Mouse (Mus musculus) leukemia stem cell, adult 10-12 weeks (primary cell): ENCODE data around the gene Dpysl5. TPM values are rescaled to one million over a fixed set of nuclear protein-coding genes. Genes with fewer than 3 reads are reported as not detected.

Experiments
- polyA plus RNA-seq: library from polyadenylated mRNA; stranded (reverse); fragments of >175 nt; gene quantifications from 2 replicates; pipeline ENCODE4 v1.2.3, GENCODE M21; 2012; ENCODE audit warnings: low replicate concordance

Dpysl5 gene
- 0.19 and 0.23 TPM in 2 replicates for polyA plus RNA-seq

GRCm38 (mm10) chr5:30711147-30712001, at the start of gene Dpysl5:
TSS of gene Dpysl5 (plus strand) at chr5:30711564.

GRCm38 (mm10) chr5:30666391-30667195, 44.8 kb upstream of the Dpysl5 start, which contains the start of gene Cenpa:
TSS of gene Cenpa (plus strand) at chr5:30666777.

GRCm38 (mm10) chr5:30814424-30815119, 103.2 kb downstream of the Dpysl5 start, which contains the start of gene Mapre3:
TSS of gene Mapre3 (plus strand) at chr5:30814641.

Other genes starting within 250 kb of the Dpysl5 start
- not detected in 2 replicates for gene Otof, start 249.6 kb upstream of the Dpysl5 start, polyA plus RNA-seq
- not detected in 2 replicates for gene 1700001C02Rik, start 245.5 kb upstream of the Dpysl5 start, polyA plus RNA-seq
- gene Cib4, start 165.7 kb upstream of the Dpysl5 start, polyA plus RNA-seq, result not detected in 2 replicates
- 0.05 and 0.12 TPM in 2 replicates for gene Kcnk3, start 123.4 kb upstream of the Dpysl5 start, polyA plus RNA-seq
- 11.0 and 36.3 TPM in 2 replicates for gene Slc35f6, start 63.6 kb upstream of the Dpysl5 start, polyA plus RNA-seq
- gene Cenpa, start 44.8 kb upstream of the Dpysl5 start, polyA plus RNA-seq, result 397 and 536 TPM in 2 replicates
- 9.3 and 21.1 TPM in 2 replicates for gene Mapre3, start 103.1 kb downstream of the Dpysl5 start, polyA plus RNA-seq
- gene Tmem214, start 156.4 kb downstream of the Dpysl5 start, polyA plus RNA-seq, result 13.1 and 32.5 TPM in 2 replicates
- 40.6 and 66.1 TPM in 2 replicates for gene Agbl5, start 177.1 kb downstream of the Dpysl5 start, polyA plus RNA-seq
- gene Ost4, start 196.2 kb downstream of the Dpysl5 start, polyA plus RNA-seq, result 52.3 and 99.1 TPM in 2 replicates
- gene Emilin1, start 201.8 kb downstream of the Dpysl5 start, polyA plus RNA-seq, result 5.9 and 22.8 TPM in 2 replicates
- gene Khk, start 209.9 kb downstream of the Dpysl5 start, polyA plus RNA-seq, result 6.8 and 14.6 TPM in 2 replicates
- gene Cgref1, start 234.0 kb downstream of the Dpysl5 start, polyA plus RNA-seq, result not detected in 2 replicates
- gene Preb, start 248.8 kb downstream of the Dpysl5 start, polyA plus RNA-seq, result 106 and 114 TPM in 2 replicates